Mouse (Mus musculus): ENCODE data around the gene Srcap.
"Not testable (repeated sequence)": the region's sequence is repeated elsewhere in the genome, so short reads cannot be mapped to it uniquely, and the experiment has no call there.

Srcap gene

DNA sequence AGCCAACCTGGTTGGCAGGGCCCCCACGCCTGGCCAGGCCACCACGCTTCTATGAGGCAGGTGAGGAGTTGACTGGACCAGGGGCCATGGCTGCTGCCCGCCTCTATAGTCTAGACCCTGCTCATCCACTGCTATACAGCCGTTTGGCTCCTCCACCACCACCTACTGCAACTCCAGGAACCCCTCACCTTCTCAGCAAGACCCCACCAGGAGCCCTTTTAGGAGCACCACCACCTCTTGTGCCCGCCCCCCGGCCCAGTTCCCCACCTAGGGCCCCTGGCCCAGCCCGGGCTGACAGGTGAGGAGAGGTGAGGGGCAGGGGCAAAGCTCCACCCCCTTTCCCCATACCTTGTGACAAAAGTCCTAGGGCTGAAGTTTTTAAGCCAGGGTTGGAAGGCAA, 21.8 kb upstream of the Srcap start:
- no peak for DNase-seq (ENCODE audit: low read depth, low spot score)

DNA sequence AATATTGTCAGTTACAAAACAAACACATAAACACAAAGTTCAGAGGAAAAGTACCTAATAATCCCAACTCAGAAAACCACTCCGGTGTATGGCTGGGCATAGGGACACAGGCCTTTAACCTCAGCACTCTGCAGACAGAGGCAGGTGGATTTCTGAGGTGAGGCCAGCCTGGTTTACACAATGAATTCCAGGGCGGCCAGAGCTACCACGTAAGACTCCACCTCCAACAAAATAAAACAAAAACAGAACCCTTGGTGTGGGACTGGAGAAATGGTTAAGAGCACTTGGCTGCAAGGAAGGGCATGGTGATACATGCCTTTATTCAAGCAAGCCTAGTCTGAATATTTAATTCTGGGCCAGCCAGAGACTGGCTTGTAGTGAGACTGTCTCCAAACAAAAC, 19.9 kb upstream of the Srcap start:
- DNase-seq (ENCODE audit: low read depth, low spot score) = no peak

- DNase-seq (ENCODE audit: low read depth, low spot score) = no peak
Observed at GRCm38 (mm10) chr7:127494648-127495047, 17.1 kb upstream of the Srcap start.

- no peak for DNase-seq (ENCODE audit: low read depth, low spot score)
Observed at GRCm38 (mm10) chr7:127497382-127497781, 14.4 kb upstream of the Srcap start.

DNA sequence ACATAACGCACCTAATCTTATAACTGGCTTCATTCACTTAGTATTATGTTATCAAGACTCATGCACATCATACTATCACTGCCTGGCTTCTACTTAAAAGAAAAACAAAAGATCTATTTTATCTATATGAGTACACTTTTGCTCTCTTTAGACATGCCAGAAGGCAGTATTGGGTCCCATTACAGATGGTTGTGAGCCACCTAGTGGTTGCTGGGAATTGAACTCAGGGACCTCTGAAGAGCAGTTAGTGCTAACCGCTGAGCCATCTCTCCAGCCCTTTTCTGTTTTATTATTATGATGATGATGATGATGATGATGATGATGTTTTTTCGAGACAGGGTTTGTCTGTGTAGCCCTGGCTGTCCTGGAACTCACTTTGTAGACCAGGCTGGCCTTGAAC, 13.4 kb upstream of the Srcap start:
- DNase-seq (ENCODE audit: low read depth, low spot score) = no peak

DNA sequence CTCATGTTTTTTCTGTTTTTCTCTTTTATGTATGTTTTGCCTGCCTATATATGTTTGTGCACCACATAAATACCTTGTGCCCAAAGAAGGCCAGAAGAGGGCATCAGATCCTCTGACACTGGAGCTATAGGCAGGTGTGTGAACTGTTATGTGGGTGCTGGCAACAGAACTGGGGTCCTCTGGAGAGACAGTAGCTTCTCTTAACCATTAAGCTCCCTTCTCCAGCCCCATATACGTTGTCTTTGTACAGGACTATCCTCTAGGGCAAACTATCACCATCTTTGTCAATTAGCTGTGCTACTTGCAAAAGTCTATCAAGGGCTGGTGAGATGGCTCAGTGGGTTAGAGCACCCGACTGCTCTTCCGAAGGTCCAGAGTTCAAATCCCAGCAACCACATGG, 3.5 kb upstream of the Srcap start:
- DNase-seq (ENCODE audit: low read depth, low spot score) = no peak

GRCm38 (mm10) chr7:127509830-127510229, 2.0 kb upstream of the Srcap start:
- DNase-seq (ENCODE audit: low read depth, low spot score) = not testable (repeated sequence)

DNA sequence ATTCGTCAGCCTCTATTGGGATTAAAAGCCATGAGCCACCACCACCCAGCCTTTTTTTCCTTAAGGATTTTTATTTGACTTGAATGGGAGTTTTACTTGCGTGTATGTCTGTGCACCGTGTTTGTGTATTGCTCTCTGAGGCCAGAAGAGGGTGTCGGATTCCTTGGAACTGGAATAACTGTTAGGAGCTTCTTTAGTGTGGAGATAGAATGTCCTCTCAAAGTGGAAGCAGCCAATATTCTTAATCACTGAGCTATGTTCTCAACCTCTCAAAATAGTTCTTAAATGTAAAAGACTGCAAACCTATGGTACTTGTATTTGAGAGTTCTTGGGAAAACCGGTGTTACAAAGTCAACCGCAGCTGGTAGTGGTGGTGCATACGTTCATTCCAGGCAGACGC, 542 bp upstream of the Srcap start:
- DNase-seq (ENCODE audit: low read depth, low spot score) = no peak

DNA sequence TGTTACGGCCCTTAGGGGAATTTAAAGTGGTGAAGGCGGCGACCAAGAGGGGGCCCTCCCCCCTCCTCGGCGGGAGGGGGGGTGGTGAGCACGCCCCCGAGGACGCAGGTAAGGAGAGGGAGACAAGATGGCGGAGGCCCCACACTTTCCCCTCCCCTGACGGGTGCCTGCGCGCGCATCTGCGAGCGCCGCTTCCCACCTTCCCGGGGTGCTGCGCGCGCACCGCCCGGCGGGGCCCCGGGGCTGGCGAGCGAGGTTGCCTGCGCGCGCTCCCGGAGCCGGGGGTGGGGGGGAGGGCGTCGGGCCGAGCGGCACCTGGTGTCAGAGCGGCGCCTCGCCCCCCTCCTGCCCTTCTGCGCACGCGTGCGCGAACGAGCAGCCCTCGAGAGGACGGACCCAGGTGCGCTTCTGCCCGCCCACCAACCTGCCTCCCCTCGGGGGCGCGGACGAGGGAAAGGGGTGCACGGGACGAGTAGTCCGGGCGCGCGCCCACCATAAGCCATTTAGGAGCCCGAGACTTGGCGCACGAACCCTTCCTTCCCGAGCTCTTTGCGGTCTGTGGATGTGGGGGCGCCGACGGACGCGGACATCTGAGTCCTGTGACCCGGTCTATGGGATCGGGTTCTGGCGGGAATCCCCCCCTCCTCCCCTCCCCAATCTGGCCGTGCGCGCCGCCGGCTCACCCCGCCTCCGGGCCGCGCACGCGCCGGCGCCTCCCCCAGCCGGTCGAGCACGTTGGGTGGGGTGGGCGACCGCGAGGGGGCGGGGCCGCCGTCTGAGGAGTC, 640 bp downstream of the Srcap start:
- peak; percentile 83 for DNase-seq (ENCODE audit: low read depth, low spot score)

DNA sequence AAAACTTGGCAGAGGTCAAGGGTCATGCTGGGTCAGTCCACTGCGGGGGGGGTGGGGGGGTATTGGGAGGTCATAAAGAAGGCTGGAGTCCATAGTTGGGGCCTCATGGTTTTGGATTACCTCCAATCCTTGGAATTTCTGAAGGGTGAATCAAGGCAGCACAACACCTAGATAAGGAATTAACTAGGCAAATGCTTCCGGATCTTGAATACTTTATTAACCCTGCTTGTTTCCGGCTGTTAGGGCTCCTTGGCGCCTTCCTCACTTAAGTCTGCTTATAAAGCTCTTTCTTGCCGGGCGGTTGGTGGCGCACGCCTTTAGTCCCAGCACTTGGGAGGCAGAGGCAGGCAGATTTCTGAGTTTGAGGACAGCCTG, 1.2 kb downstream of the Srcap start:
- no peak for DNase-seq (ENCODE audit: low read depth, low spot score)

GRCm38 (mm10) chr7:127513781-127514180, 2.0 kb downstream of the Srcap start:
- DNase-seq (ENCODE audit: low read depth, low spot score) = no peak

DNA sequence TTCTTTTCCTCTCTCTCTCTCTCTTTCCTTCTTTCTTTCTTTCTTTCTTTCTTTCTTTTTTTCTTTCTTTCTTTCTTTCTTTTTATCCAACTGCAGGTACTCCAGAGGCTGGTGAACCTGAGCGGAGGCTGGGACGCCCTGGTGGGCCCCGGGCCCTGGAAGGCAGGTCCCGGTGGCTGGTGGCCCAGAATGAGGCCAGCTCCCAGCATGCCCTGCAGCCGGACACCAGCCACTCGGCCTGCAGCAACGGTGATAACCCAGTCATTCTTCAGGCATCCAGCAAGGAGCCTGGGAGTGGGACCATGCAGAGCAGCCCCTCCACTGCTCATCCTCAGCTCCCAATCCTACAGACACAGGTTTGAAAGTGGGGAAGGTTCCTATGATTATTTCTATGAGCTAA, 4.1 kb downstream of the Srcap start:
- no peak for DNase-seq (ENCODE audit: low read depth, low spot score)

GRCm38 (mm10) chr7:127516344-127516743, 4.6 kb downstream of the Srcap start:
- no peak for DNase-seq (ENCODE audit: low read depth, low spot score)

DNA sequence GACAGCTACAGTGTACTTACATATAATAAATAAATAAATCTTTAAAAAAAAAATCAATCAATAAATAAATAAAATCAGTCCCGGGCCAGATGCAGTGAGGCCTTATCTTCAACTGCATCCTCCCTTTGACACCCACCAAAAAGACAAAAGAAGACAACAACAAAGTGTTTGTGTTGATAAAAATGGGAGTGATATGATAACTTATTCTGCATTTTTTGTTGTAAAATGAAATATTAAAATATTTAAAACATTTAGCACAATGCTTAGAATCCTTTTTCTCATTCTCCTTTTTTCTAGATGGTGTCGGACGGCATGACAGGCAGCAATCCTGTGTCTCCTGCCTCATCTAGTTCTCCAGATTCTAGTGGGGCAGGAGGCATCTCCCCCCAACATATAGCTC, 7.5 kb downstream of the Srcap start, which contains the start of gene Gm42715:
TSS of gene Gm42715 (plus strand) at position 301 of the 400 bp plus-strand sequence.
- no peak for DNase-seq (ENCODE audit: low read depth, low spot score)

- DNase-seq (ENCODE audit: low read depth, low spot score) = no peak
Observed at GRCm38 (mm10) chr7:127541671-127542070, 29.9 kb downstream of the Srcap start.

DNA sequence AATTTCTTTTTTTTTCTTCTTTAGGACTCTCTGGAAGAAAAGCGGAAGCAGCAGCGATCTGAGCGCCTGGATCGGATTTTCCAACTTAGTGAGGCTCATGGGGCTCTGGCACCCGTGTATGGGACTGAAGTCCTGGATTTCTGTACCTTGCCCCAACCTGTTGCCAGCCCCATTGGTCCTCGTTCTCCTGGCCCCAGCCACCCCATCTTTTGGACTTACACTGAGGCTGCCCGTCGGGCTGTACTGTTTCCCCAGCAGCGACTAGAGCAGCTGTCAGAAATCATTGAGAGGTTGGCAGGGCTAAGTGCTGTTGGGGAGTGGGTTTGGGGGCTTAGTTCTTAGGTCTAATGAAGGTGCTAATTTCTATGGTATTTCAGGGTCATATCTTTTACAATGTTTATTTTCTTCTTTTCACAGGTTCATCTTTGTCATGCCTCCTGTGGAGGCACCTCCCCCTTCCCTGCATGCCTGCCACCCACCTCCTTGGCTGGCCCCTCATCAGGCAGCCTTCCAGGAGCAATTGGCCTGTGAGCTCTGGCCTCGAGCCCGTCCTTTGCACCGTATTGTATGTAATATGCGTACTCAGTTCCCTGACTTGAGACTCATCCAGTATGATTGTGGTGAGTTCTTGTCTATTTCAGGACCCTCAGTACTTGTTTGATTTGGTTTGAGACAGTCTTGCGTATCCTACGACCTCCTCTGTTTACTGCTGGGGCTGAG, 37.5 kb downstream of the Srcap start:
- no peak for DNase-seq (ENCODE audit: low read depth, low spot score)

- DNase-seq (ENCODE audit: low read depth, low spot score) = no peak
Observed at GRCm38 (mm10) chr7:127551558-127551957, 39.8 kb downstream of the Srcap start.

DNA sequence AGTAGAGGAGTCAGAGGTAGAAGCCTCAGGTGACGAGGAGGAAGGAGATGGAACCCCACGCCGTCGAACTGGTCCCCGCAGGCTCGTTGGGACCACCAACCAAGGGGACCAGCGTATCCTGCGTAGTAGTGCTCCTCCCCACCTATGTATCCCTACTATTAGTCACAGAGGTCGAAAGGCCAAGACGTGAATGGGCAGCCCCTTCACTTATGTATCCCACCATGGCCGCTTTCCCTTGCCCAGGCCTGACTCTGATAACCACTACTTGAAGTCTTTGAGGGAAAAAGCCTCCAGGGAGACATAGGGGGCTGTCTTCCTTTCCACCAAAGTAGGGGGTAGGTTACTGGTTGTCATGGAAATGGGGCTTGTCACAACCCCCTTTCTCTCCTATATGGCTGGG, 48.8 kb downstream of the Srcap start:
- DNase-seq (ENCODE audit: low read depth, low spot score) = no peak

DNA sequence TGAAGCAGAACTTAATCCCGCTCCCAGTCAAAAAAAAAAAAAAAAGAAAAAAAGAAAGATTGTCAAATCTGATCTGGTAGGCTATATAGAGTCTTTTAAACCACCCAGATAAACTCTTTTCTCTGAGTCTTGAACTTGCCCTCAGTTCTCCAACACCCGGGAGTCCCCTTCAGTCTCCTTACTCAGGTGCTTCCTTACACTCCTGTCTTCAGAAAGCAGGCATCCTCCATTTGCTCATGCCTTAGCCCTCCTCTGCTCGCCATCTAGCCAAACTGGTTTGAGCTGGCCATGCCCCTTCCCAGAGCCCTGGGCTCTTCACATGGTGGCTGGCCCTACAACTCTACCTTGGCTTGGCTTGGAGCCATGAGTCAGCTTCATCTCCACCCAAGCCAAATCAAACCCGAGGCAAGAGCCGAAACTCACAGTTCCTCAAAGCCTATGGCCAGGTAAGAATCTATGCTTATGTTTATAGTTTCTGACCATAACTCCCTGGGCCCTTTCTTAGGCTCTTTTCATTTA, 49.6 kb downstream of the Srcap start, which contains the start of gene Tmem265:
TSS of gene Tmem265 (plus strand) at position 51 of the 519 bp plus-strand sequence.
- DNase-seq (ENCODE audit: low read depth, low spot score) = no peak

GRCm38 (mm10) chr7:127564381-127565150, 52.8 kb downstream of the Srcap start:
- no peak for DNase-seq (ENCODE audit: low read depth, low spot score)

DNA sequence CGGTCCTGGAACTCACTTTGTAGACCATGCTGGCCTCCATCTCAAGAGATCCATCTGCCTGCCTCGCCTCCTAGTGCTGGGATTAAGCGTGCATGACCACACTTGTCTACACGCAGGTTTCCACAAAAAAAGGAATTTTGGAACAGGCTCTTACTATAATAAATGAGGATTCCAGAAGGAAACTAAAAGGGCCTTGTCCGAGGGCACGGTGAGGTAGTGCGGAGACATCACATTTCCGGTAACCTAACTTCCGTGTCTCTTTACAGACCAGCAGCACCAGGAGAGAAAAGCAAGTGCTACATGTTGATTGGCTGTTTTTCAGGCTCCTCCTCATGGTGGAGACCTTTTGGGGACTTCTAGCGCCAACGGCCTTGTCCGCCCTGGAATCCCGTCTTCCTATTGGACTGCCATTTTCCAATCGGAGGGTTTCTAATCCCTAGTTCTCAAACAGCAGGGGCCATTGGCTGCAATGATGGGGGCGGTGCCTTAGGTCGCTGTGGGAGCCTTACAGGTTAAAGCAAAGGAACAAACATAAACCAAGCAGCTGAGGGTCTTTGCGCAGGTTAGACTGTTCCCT, 61.2 kb downstream of the Srcap start, which contains the start of gene Phkg2:
TSS of gene Phkg2 (plus strand) at position 446 of the 577 bp plus-strand sequence.
- DNase-seq (ENCODE audit: low read depth, low spot score) = peak; percentile 97
